Mouse (Mus musculus): ENCODE measurements at regions not wholly inside any gene's neighbourhood (a gene's known extent, or its start where the extent isn't known, plus 50 kb on each side); places are given as distances from the start of the nearest gene placed in this dataset.

DNA sequence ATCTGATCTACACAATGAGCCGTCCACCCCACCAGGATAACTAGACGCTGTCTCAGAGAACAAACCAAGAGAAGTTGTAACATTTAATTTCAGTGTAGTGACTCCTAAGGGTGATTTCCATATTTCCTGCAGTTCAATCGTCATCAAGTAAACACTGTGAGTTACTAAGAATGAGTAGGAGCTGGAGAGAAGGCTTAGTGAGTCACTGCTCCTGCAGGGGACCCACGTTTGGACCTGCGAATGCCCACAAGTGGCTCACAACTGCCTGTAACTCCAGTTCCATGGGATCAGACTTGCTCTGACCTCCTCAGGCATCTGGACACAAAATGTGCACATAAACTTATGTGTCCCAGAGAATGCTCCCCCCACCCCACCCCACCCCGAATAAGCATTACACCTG lies 73.3 kb downstream of the Foxi3 start:
- DNase-seq (ENCODE audit: low read depth in 3 of 3, low spot score in 3 of 3) (no peak), ATAC-seq (ENCODE audit: insufficient read depth) (no peak)
- Histone ChIP-seq H3K9ac (replicated peaks) (no peak overlapping the region), H3K36me3 (replicated peaks; ENCODE audit: control insufficient read depth, insufficient read depth, low read depth) (no peaks in the 10 kb centered on the region), H3K4me3 (ENCODE audit: insufficient read depth in 1 of 2, low read depth in 2 of 2, low read length in 2 of 2) (no peak overlapping the region), H3K27me3 (ENCODE audit: control insufficient read depth, insufficient read depth, low read length) (no peaks in the 10 kb centered on the region), H3K4me2 (ENCODE audit: low read depth) (no peak overlapping the region), H3K27ac (no peak overlapping the region), H3K4me1 (replicated peaks; ENCODE audit: control insufficient read depth in 2 of 2, insufficient read depth in 2 of 2, low read length in 1 of 2) (no peaks in the 10 kb centered on the region), H3K9me3 (ENCODE audit: control insufficient read depth, low read length) (no peaks in the 10 kb centered on the region)
- TF ChIP-seq EP300 (IDR thresholded peaks at IDR 0.05; ENCODE audit: low read depth), result no peak
- TF ChIP-seq CTCF (IDR thresholded peaks at IDR 0.05; ENCODE audit: low read depth), result no peak
- 58% methylated on average over 6 of the region's 6 CpGs for WGBS (ENCODE audit: insufficient replicate concordance)

DNA sequence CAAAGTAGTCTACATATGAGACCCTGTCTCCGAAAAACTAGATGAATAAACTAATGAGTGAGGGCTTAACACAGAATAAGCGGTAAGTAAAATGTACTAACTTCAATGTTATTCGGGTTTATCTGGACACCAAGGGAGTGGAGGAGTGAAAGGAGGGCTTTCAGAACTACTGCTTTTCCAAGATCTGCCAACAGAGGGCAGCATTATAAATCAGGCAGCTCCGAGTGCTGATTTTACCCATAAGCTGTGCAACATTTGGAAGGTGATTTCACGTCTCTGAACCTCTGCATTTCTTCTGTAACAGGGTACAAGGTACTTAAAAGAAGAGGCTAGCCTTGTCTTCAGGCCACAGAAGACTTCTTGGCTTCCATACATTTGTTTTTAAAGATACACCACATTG lies 74.2 kb downstream of the Foxi3 start:
- Histone ChIP-seq H3K4me2 (ENCODE audit: low read depth) (no peak overlapping the region), H3K4me1 (replicated peaks; ENCODE audit: control insufficient read depth in 2 of 2, insufficient read depth in 2 of 2, low read length in 1 of 2) (no peaks in the 10 kb centered on the region), H3K36me3 (replicated peaks; ENCODE audit: control insufficient read depth, insufficient read depth, low read depth) (no peaks in the 10 kb centered on the region), H3K4me3 (ENCODE audit: insufficient read depth in 1 of 2, low read depth in 2 of 2, low read length in 2 of 2) (no peak overlapping the region), H3K9me3 (ENCODE audit: control insufficient read depth, low read length) (no peaks in the 10 kb centered on the region), H3K9ac (replicated peaks) (no peak overlapping the region), H3K27ac (no peak overlapping the region), H3K27me3 (ENCODE audit: control insufficient read depth, insufficient read depth, low read length) (no peaks in the 10 kb centered on the region)
- DNase-seq (ENCODE audit: low read depth in 3 of 3, low spot score in 3 of 3) (no peak), ATAC-seq (ENCODE audit: insufficient read depth) (no peak)
- WGBS (ENCODE audit: insufficient replicate concordance), result 49% methylated on average over 5 of the region's 5 CpGs
- TF ChIP-seq EP300 (IDR thresholded peaks at IDR 0.05; ENCODE audit: low read depth) (no peak), CTCF (IDR thresholded peaks at IDR 0.05; ENCODE audit: low read depth) (peak; percentile 34; the same call in 1 of the 2 replicates)

DNA sequence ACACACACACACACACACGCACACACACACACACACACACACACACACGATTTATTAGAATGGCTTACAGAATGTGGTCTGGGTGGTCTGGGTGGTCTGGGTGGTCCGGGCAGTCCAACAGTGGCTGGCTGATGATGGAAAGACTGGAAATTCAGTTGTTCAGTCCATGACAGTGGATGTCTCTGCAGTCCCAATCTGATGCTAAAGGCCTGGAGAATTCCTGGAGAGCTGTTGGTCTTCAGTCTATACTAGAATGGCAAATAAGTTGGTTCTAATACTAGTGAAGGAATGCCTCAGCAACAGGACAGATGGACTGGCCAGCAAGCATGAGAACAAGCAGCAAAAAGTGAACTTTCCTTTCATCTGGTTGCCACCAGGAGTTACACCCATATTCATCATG lies 87.9 kb downstream of the Foxi3 start:
- Histone ChIP-seq H3K4me2 (ENCODE audit: low read depth) (no peak overlapping the region), H3K9me3 (ENCODE audit: control insufficient read depth, low read length) (no peaks in the 10 kb centered on the region), H3K9ac (replicated peaks) (no peak overlapping the region), H3K4me3 (ENCODE audit: insufficient read depth in 1 of 2, low read depth in 2 of 2, low read length in 2 of 2) (no peak overlapping the region), H3K36me3 (replicated peaks; ENCODE audit: control insufficient read depth, insufficient read depth, low read depth) (no peaks in the 10 kb centered on the region), H3K4me1 (replicated peaks; ENCODE audit: control insufficient read depth in 2 of 2, insufficient read depth in 2 of 2, low read length in 1 of 2) (0 out of 4 replicates have a peak, but pooled peaks cover 0 to 2% of the 10 kb centered on the region in 2 experiments), H3K27me3 (ENCODE audit: control insufficient read depth, insufficient read depth, low read length) (peaks cover 12% of the 10 kb centered on the region), H3K27ac (no peak overlapping the region)
- no peak for ATAC-seq (ENCODE audit: insufficient read depth)
- 50% methylated on average over 3 of the region's 3 CpGs for WGBS (ENCODE audit: insufficient replicate concordance)
- TF ChIP-seq EP300 (IDR thresholded peaks at IDR 0.05; ENCODE audit: low read depth) (no peak), CTCF (IDR thresholded peaks at IDR 0.05; ENCODE audit: low read depth) (no peak)
- no peak for DNase-seq (ENCODE audit: low read depth in 3 of 3, low spot score in 3 of 3)

DNA sequence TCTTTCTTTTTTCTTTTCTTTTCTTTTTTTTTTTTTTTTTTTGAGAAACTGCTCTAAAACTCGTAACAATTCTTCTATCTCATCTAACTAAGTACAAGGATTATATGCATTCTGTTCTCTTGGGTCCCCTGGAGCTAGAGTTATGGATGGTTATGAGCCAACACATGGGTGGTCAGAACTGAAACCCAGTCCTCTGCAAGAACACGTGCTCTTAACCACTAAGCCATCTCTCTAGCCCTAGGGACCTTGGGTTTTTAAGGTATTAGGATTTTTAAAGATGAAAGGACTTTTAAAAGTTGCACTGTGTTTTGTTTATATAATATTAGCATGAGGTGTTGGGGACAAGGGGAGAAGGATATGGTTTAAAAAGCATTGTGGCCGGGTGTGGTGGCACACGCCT lies 88.9 kb downstream of the Foxi3 start:
- 65% methylated on average over 4 of the region's 4 CpGs for WGBS (ENCODE audit: insufficient replicate concordance)
- 0 out of 4 replicates have a peak, but pooled peaks cover 0 to 2% of the 10 kb centered on the region in 2 experiments for H3K4me1 ChIP-seq (replicated peaks; ENCODE audit: control insufficient read depth in 2 of 2, insufficient read depth in 2 of 2, low read length in 1 of 2)
- H3K4me2 ChIP-seq (ENCODE audit: low read depth), result no peak overlapping the region
- ATAC-seq (ENCODE audit: insufficient read depth), result no peak
- H3K27me3 ChIP-seq (ENCODE audit: control insufficient read depth, insufficient read depth, low read length), result peaks cover 12% of the 10 kb centered on the region
- H3K9me3 ChIP-seq (ENCODE audit: control insufficient read depth, low read length), result no peaks in the 10 kb centered on the region
- TF ChIP-seq CTCF (IDR thresholded peaks at IDR 0.05; ENCODE audit: low read depth), result no peak
- TF ChIP-seq EP300 (IDR thresholded peaks at IDR 0.05; ENCODE audit: low read depth), result no peak
- H3K9ac ChIP-seq (replicated peaks), result no peak overlapping the region
- DNase-seq (ENCODE audit: low read depth in 3 of 3, low spot score in 3 of 3), result no peak
- no peaks in the 10 kb centered on the region for H3K36me3 ChIP-seq (replicated peaks; ENCODE audit: control insufficient read depth, insufficient read depth, low read depth)
- H3K4me3 ChIP-seq (ENCODE audit: insufficient read depth in 1 of 2, low read depth in 2 of 2, low read length in 2 of 2), result no peak overlapping the region
- H3K27ac ChIP-seq, result no peak overlapping the region

DNA sequence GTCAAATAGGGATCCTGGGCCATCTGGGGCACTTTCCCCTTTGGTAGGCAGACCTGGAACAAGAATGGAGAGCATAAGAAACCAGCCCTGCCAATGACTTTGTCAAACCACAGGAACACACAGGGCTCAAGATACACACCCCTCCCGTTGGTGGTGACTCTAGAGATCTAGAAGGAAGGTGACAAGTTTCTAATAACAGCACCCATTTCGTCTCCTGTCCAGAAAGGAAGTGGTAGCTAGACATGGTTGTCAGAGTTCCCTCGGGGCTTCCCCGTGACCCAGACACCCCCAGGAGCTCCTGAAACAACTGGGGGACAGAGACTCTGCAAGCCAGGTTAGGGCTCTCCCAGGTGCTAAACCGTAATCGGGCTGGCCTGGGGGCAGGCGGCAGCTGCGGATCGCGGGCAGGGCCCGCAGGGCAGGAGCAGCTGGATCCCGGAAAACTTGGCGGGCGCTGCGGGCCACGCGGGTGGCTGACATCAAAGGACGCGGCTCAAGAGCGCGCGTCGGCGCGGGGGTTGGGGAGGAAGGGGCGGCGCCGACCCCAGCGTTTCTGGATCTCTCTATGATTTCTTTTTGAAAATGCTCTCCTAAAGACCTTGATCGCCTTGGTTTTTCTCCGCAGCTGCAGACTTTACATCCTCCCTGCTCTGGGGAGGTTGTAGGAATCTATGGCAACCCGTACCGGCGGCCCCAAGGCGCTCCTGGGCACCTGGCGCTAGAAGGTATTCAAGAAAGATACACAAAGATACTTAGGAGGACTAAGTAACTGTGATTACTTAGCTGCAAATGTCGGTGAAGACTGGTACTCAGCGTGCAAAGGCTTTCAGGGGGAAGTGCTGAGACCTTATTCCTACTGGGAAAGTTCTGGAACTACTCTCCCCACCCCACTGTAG lies 92.1 kb downstream of the Foxi3 start:
- Histone ChIP-seq H3K4me1 (replicated peaks; ENCODE audit: control insufficient read depth in 2 of 2, insufficient read depth in 2 of 2, low read length in 1 of 2) (peaks cover 0 to 5% of the 10 kb centered on the region in 2 experiments; a peak in 1 of 4 replicates), H3K4me2 (ENCODE audit: low read depth) (peak overlapping the region; percentile 41), H3K9me3 (ENCODE audit: control insufficient read depth, low read length) (no peaks in the 10 kb centered on the region), H3K27me3 (ENCODE audit: control insufficient read depth, insufficient read depth, low read length) (peaks cover 12% of the 10 kb centered on the region), H3K27ac (no peak overlapping the region), H3K36me3 (replicated peaks; ENCODE audit: control insufficient read depth, insufficient read depth, low read depth) (no peaks in the 10 kb centered on the region), H3K4me3 (ENCODE audit: insufficient read depth in 1 of 2, low read depth in 2 of 2, low read length in 2 of 2) (peak overlapping the region; percentile 11 to 19; a peak in 3 of 4 replicates), H3K9ac (replicated peaks) (no peak overlapping the region)
- TF ChIP-seq EP300 (IDR thresholded peaks at IDR 0.05; ENCODE audit: low read depth) (no peak), CTCF (IDR thresholded peaks at IDR 0.05; ENCODE audit: low read depth) (no peak)
- no peak for ATAC-seq (ENCODE audit: insufficient read depth)
- DNase-seq (ENCODE audit: low read depth in 3 of 3, low spot score in 3 of 3), result no peak
- under 1% methylated on average over 38 of the region's 38 CpGs for WGBS (ENCODE audit: insufficient replicate concordance)
